In genomic region chr5:111000953-111001352, GRCm38 (mm10) we compare ENCODE assay signal across 17 mouse cellular contexts.
DNase-seq lines count a peak whose midpoint lies in the region; ATAC-seq and TF ChIP-seq lines count a peak whose summit lies in the region.
"Had no signal": no experiment of that assay in that cellular context is flagged by ENCODE, and none has a peak within 500 bp of the region (broad histone marks: within the 10 kb centered on the region; RNA-seq: fewer than 3 reads in every experiment).

No protein-coding gene starts in this region.

- no peak overlapping the region for H3K4me3 ChIP-seq in cerebellum, adult 2 months (replicated peaks; ENCODE audit: insufficient read depth, low read depth, low read length)
- no peak overlapping the region for H3K4me3 ChIP-seq in kidney, postnatal 0 days (replicated peaks; ENCODE audit: low read depth, low read length)
- H3K4me3 ChIP-seq in kidney, embryonic 16.5 days (ENCODE audit: low read length): no peak overlapping the region
- H3K4me3 ChIP-seq: embryonic facial prominence, embryonic 13.5 days; hindbrain, embryonic 13.5 days; limb, embryonic 15.5 days; neural tube, embryonic 13.5 days had no signal

- no peak for ATAC-seq in kidney, postnatal 0 days (replicated peaks; ENCODE audit: low FRiP score, low read depth)
- ATAC-seq in kidney, embryonic 16.5 days (ENCODE audit: low FRiP score, low TSS enrichment): no peak

- no peaks in the 10 kb centered on the region for H3K36me3 ChIP-seq in kidney, postnatal 0 days (ENCODE audit: insufficient read depth, low read length)
- no peaks in the 10 kb centered on the region for H3K36me3 ChIP-seq in kidney, embryonic 16.5 days (ENCODE audit: insufficient read depth, low read length)
- H3K36me3 ChIP-seq in splenic B cell, adult 2 months (ENCODE audit: control insufficient read depth, insufficient read depth, low read length, poor library complexity, severe bottlenecking): no peaks in the 10 kb centered on the region; the same call in 1 of the 2 replicates
- H3K36me3 ChIP-seq: embryonic facial prominence, embryonic 13.5 days; hindbrain, embryonic 13.5 days; limb, embryonic 15.5 days; neural tube, embryonic 13.5 days had no signal

- WGBS in cerebellum, adult 2 months: 85% methylated on average over 5 of the region's 5 CpGs
- 70% methylated on average over 5 of the region's 5 CpGs for WGBS in kidney, postnatal 0 days
- 74% methylated on average over 5 of the region's 5 CpGs for WGBS in kidney, embryonic 16.5 days

- no peak overlapping the region for H3K27ac ChIP-seq in cerebellum, adult 2 months (ENCODE audit: insufficient read depth, low read length)
- no peak overlapping the region for H3K27ac ChIP-seq in kidney, postnatal 0 days
- H3K27ac ChIP-seq in kidney, embryonic 16.5 days (ENCODE audit: low read length): no peak overlapping the region
- H3K27ac ChIP-seq: embryonic facial prominence, embryonic 13.5 days; hindbrain, embryonic 13.5 days; limb, embryonic 15.5 days; neural tube, embryonic 13.5 days had no signal

- H3K9ac ChIP-seq in kidney, postnatal 0 days (ENCODE audit: low read depth, low read length): no peak overlapping the region
- no peak overlapping the region for H3K9ac ChIP-seq in kidney, embryonic 16.5 days (replicated peaks; ENCODE audit: low read length)
- H3K9ac ChIP-seq: embryonic facial prominence, embryonic 13.5 days; hindbrain, embryonic 13.5 days; limb, embryonic 15.5 days; neural tube, embryonic 13.5 days had no signal

- no peak for TF ChIP-seq POLR2A in cerebellum, adult 2 months (IDR thresholded peaks at IDR 0.05; ENCODE audit: borderline replicate concordance, insufficient read depth, low read length)

- no peak overlapping the region for H3K4me2 ChIP-seq in kidney, postnatal 0 days (ENCODE audit: low read length)
- H3K4me2 ChIP-seq in kidney, embryonic 16.5 days (replicated peaks; ENCODE audit: low read depth, low read length): no peak overlapping the region
- H3K4me2 ChIP-seq: embryonic facial prominence, embryonic 13.5 days; hindbrain, embryonic 13.5 days; limb, embryonic 15.5 days; neural tube, embryonic 13.5 days had no signal

- TF ChIP-seq CTCF in cerebellum, adult 2 months (IDR thresholded peaks at IDR 0.05; ENCODE audit: borderline replicate concordance, insufficient read depth, low read depth, low read length): peak; percentile 46; the same call in 1 of the 2 replicates
- TF ChIP-seq CTCF in kidney, postnatal 0 days (IDR thresholded peaks at IDR 0.05; ENCODE audit: low read depth): peak; percentile 48

- DNase-seq in cerebellum, adult 2 months: no peak
- DNase-seq in cerebellum, adult 11-12 months: no peak
- no peak for DNase-seq in kidney, postnatal 0 days (ENCODE audit: low spot score)
- DNase-seq in retina, embryonic 14.5 days (ENCODE audit: low spot score): peak; percentile 30
- DNase-seq in retina, postnatal 1 day: no peak
- peak; percentile 35 for DNase-seq in splenic B cell, adult 2 months (ENCODE audit: low read depth, low spot score)
- no peak for DNase-seq in left cerebral cortex, postnatal 4 days
- DNase-seq: cerebellum, adult 11 months; gastrocnemius, postnatal 25 days; heart, postnatal 14 days; kidney, adult 18-20 months; thymus, adult 2 months had no signal

- peaks cover 23% of the 10 kb centered on the region for H3K4me1 ChIP-seq in cerebellum, adult 2 months (ENCODE audit: control insufficient read depth, insufficient read depth, low read length)
- no peaks in the 10 kb centered on the region; the same call in 1 of the 2 replicates for H3K4me1 ChIP-seq in kidney, postnatal 0 days (replicated peaks; ENCODE audit: insufficient read depth, low read length)
- H3K4me1 ChIP-seq in kidney, embryonic 16.5 days (ENCODE audit: insufficient read depth, low read length): peaks cover 17% of the 10 kb centered on the region; the same call in 1 of the 2 replicates

- intact Hi-C loops in left cerebral cortex, postnatal 4 days (cut with DNase I): no loop called here

- H3K27me3 ChIP-seq in cerebellum, adult 2 months (ENCODE audit: control insufficient read depth, insufficient read depth, low read length): no peaks in the 10 kb centered on the region
- H3K27me3 ChIP-seq in kidney, postnatal 0 days (ENCODE audit: insufficient read depth, low read length): no peaks in the 10 kb centered on the region
- H3K27me3 ChIP-seq in kidney, embryonic 16.5 days (ENCODE audit: insufficient read depth, low read length): no peaks in the 10 kb centered on the region
- H3K27me3 ChIP-seq in splenic B cell, adult 2 months (ENCODE audit: control insufficient read depth, insufficient read depth, low read length, poor library complexity, severe bottlenecking): no peaks in the 10 kb centered on the region
- H3K27me3 ChIP-seq: embryonic facial prominence, embryonic 13.5 days; hindbrain, embryonic 13.5 days; limb, embryonic 15.5 days; neural tube, embryonic 13.5 days had no signal

- H3K9me3 ChIP-seq in kidney, postnatal 0 days (replicated peaks; ENCODE audit: low read length): no peaks in the 10 kb centered on the region
- no peaks in the 10 kb centered on the region for H3K9me3 ChIP-seq in kidney, embryonic 16.5 days (ENCODE audit: low read length)
- H3K9me3 ChIP-seq: embryonic facial prominence, embryonic 13.5 days; hindbrain, embryonic 13.5 days; limb, embryonic 15.5 days; neural tube, embryonic 13.5 days had no signal

Comparison
In these comparisons a context has a peak if more than half of its experiments do, and no peak if none do; other contexts are left out.
1. DNase-seq: peak in retina, embryonic 14.5 days (single experiment) and splenic B cell, adult 2 months (single experiment); none in cerebellum, adult 2 months (0 of 2), cerebellum, adult 11-12 months (single experiment), kidney, postnatal 0 days (single experiment), retina, postnatal 1 day (single experiment) and left cerebral cortex, postnatal 4 days (single experiment).